Mouse (Mus musculus): ENCODE results near the gene Slc12a9.

The Slc12a9 gene

DNA sequence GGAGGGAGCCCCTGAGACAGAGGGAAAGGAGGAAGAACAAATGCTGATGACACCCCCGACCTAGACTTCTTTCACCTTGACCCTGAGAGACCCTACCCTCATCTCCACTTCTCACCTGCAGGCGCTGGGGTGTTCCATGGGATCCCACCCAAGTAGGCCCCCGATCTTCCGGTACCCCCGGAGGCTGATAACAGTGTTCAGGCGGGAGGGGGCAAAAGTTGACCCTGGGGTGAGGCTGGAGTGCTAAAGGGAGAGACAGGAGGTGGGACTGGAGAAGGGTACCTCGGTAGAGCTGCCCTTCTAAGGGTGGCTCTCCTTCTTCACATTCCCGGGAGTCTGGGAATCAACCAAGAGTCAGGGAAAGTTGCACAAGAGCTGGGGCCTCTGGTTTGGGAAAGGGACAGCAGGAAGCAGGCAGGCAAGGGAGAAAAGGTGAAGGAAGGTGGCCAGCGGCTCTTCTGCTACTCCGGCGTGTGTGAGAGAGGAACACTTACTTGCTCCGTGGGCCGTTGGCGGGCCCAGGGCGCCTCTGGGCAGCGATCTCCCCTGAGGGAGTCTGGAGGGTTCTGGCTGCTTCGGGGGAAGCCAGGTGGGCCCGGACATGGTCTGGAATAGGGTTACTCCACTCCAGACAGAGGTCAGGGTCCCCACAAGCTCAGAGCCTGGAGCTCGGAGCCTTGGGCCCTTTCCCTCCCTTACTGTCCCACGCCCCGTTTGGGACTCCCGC is 19.8 kb downstream of the Slc12a9 start:
- DNase-seq (ENCODE audit: low spot score in 2 of 2), result no peak

DNA sequence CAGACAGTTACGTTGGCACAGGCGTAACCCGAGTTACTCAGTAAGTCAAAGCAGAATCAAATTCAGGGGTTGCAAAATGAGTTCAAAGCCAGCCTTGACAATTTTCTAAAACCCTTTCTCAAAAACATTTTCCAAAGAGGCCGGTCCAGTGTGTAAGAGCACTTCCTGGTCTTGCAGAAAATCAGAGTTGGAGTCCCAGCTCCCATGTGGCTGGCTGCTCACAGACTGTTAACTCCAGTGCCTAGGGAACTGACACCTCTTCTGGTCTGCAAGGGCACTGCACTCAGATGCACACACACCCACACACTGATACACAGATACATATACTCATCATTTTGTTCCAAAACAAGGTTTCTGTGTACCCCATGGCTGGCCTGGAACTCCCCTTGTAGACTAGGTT is 25.0 kb downstream of the Slc12a9 start:
- no peak for DNase-seq (ENCODE audit: low spot score in 2 of 2)

DNA sequence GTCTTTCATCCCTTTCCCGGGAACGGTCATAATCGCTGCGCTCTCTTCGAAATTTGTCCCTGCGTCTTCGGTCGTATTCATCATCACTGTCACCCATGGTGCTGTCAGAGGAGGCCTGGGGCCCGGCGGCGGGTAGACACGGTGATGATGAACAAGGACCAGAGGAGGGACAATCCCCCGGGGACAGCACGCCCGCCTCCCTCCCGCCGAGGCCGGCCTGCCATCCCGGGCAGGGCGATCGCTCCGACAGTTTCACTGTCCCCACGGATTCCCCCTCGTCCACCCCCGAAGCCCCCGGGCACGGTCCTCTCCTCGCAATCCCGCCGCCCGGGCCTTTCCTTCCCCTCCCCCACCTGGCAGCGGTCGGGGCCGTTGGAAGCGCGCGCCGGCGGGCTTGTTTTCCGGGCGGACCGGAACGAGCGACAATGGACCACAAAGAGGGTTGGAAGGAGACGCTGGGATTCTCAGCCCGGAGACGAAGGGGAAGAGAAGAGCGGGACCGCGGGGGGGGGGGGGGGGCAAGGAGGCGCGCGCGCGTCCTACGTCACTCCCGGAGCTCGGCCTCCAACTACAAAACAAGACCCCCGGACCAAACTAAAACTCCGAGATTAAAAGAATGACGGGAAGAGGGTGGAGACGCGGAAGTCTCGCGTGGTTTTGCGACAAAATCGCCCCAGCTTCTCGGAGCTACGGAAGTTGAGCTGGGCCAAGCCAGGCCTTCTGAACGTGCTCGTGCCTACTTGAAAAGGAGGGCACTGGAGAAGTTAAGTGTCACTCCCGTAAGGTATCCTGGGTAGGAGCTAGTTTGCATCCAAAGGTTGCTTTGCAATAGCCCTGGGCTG is 26.1 kb downstream of the Slc12a9 start, which contains the start of gene Srrt:
Gene Srrt (minus strand): TSS at position 604 of the 842 bp plus-strand sequence.
- DNase-seq (ENCODE audit: low spot score in 2 of 2), result peak; percentile 89 to 91

DNA sequence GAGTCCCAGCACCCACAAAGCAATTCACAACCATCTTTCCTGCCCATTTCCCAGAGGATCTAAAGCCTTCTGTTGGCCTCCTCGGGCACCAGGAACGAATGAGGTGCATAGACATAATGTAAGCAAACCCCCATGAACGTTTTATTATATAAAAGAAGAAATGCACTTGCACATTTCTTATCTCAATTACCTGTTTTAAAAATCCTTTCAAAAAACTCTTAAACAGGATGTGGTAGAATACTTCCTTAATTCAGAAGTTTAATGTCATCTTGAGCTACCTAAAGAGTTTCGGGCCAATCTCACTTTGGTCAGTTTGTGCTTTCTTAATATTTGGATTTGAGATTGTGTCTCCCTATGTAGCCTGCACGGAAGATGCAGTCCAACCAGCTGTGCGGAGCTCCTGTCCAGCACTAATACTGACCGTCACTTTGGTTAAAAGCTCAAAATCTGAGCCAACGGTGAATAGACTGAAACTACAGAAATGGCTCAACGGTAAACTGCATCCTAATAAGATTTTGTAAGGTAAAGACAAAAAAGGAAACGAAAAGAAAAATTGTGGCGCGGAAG is 26.9 kb downstream of the Slc12a9 start:
- no peak for DNase-seq (ENCODE audit: low spot score in 2 of 2)

DNA sequence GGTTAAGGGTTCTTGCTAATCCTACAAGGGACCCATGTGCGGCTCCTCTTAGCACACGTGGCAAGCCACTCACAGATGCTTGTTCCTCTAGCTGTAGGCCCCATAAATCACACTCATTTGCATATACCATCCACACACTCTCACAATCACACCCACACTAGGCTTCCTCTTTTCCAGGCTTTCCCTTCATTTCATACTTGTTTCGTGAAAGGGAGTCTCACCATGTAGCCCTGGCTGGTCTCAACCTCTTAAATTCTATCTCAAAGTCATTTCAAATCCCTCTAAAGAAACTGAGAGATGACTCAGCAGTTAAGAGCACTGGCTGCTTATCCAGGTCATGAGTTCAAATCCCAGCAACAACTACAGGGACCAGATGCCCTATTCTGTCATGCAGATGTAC is 27.6 kb downstream of the Slc12a9 start:
- DNase-seq (ENCODE audit: low spot score in 2 of 2), result no peak

DNA sequence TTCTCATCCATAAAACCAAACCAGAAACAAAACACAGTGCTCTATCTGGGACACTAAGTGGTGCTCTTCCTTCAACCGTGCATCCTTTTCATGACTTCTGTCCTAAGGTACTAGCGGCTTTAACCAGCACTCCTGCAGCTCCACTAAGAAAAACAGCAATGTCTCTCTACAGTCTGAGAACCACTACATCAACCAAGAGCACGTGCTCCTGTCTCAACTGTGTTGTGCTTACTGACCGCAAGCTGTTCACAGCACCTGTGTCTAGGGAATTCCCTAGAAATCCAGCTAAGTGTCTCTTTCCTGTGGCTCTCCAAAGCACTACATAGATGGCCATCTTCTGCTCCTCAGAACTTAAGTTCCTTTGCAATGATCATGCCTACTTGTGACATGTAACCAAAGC is 28.6 kb downstream of the Slc12a9 start:
- DNase-seq (ENCODE audit: low spot score in 2 of 2), result no peak

DNA sequence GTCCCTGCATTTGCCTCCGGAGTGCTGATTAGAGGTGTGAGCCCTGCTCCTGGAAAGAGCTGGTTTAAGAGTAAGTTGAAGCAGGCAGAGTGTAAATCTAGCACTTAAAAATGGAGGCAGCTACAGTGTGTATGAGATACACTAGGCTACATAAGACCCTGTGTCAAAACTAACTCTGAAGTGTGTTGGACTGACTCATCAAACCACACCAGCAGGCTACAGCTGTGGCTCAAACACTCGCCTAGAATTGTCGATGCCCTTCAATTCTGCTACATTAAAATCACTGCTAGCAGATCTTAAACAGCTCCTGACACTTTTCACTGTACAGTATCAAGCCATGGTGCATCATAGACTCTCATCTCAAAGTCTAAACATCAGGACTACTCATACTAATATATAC is 29.2 kb downstream of the Slc12a9 start:
- DNase-seq (ENCODE audit: low spot score in 2 of 2), result no peak

DNA sequence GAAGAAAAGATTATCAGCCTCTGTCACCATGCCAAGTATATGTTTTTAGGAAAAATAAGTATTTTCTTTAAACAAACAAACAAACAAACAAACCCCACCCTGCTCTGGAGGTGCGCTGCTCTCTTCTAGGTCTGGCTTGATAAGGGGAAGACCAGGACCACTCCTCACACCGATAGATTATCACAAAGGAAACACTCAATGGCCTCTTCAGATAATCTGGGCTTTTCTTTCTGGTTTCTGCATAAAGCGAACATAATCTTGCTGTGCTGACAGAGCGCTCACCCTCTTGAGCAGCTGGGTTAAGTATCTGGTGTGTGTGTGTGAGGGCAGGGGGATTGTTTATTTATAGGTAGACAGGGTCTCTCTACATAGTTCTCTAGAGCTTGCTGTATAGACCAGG is 29.8 kb downstream of the Slc12a9 start:
- DNase-seq (ENCODE audit: low spot score in 2 of 2), result no peak

DNA sequence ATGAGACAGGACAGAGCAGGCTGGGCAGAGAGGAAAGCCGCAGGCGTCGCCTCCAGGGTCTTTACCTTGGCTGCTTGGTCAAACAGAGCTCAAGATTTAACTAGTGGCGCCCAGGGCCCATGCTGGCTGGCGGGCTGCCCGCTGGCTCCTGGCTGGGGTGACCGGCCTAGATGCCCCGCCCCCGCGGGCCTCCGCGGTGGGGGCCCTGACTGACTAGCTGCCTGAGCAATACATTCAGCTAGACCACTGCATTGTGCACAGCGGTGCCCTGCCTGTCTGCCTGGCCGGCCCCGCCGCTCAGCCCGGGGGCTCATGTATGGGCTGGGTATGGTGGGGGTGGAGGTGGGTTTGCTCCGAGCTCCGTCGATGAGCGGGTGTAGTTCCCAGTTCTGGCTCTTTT is 32.1 kb downstream of the Slc12a9 start:
- DNase-seq (ENCODE audit: low spot score in 2 of 2), result no peak

DNA sequence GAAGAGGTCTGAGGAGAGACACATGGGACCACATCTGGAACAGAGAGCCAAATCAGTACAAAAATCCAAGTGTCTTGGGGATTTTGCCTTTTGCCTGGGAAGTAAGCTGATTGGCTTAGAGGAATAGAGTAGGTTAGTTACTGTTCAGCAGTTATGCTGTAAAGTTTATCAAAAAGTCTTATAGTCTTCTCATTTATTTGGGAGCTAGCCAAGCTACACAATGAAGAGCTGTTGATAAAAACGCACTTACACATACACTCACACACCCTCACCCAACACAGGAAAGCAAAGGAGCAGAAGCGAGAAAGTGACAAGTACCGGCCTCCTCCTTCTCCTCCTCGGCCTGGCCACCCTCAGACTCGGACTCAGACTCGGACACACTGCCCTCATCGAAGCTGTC is 34.2 kb downstream of the Slc12a9 start:
- DNase-seq (ENCODE audit: low spot score in 2 of 2), result no peak

DNA sequence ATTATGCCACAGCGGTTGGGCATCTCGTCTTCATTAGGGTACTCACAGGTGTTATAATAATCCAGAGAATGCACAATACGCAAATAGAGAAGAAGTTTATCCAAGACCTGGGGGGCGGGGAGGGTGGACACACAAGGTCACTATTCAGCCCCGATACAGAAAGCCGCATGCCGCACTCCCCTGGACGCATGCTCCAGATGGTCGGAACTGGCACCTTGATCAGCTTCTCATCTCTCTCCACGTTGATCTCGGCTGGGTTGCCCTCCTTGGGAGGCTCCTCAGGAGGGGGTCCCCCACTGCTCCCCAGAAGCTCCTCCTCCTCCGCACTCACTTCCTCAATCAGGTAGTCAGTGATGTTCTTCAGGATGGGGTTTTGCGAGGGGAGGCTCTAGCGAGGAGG is 36.3 kb downstream of the Slc12a9 start:
- no peak for DNase-seq (ENCODE audit: low spot score in 2 of 2)

DNA sequence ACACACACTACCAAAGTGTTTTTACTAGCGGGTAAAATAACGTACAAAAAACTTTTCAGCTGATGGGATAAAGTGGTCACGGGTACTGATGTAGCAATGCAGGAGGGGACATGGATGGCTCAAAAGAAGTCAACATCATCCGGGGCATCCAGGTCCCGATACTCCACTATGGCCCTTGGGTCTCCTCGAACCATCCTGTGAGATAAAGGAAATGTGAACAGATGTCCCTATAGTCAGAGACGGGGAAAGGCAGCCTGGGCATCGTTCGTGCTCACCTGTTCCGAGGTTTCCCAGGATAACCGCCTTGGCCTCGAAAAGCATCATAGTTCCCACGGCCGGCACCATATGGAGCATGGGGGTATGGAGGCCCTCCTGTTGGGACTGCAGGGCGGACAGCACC is 37.7 kb downstream of the Slc12a9 start:
- DNase-seq (ENCODE audit: low spot score in 2 of 2), result no peak

DNA sequence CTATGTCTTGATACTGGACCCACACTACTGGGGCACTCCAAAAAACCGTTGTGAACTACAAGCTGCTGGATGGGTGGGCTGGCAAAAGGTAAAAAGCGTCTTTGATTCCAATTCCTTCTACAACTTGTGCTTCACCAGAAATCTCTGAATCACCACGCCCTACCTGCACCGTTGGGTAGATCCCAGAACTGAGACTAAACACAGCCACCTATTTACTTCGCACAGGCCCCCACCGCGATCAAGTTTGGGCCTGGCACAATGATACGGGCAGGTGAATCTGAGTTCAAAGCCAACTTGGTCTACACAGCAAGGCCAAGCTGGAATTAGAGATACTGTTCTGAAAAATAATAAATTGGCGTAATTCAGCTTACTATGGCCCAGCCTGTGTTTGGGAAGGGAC is 38.1 kb downstream of the Slc12a9 start:
- no peak for DNase-seq (ENCODE audit: low spot score in 2 of 2)

DNA sequence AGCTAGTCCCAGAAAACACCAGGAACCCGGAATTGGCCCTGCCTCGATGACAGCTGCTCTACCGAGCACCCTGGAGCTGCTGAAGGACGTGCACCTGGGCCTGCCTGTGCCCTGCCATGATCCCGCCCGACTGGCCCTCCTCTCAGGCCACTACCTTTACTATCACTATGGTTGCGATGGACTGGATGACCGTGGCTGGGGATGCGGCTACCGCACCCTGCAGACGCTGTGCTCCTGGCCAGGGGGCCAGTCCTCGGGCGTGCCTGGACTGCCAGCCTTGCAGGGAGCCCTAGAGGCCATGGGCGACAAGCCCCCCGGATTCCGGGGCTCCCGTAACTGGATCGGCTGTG is 38.7 kb downstream of the Slc12a9 start:
- peak in 1 of 2 experiments; percentile 59 for DNase-seq (ENCODE audit: low spot score in 2 of 2)

DNA sequence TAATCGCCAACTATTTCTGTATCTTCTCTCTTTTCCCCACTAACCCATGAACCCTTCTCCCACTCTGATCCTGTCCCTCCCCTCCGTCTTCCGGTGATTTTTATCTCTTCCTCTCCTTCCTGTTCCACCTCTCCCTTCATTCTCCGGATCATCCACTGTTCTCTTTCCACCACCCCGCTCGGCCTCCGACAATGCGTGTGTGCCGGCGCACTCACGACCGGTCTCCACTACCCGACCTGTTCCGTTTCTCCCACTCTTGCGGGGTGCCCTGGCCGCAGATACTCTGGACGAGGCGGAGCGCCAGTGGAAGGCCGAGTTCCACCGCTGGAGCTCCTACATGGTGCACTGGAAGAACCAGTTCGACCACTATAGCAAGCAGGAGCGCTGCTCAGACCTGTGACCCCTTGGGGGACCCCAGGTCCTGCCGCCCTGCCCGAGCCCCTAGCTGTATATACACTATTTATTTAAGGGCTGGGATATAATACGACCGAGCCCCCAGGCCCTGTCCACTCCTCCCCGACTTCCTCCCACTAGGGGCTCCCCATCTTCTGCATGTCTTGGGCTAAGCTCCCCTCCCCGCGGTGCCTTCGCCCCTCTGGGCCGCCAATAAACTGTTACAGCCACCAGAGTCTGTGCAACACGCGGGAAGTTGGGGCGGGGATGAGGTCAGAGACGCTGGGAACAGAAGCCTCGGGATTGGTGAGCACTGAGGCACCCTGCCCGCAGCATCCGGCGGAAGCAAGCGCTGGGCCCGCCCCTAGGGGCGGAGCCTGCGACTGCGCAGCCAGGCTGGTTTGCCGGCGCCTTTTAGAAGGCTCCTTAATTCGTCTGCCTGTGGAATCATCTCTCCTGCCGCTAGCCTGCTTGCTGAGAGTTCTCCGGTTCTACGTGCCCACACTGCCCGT is 39.3 kb downstream of the Slc12a9 start, which contains the start of gene Ufsp1:
Gene Ufsp1 (plus strand): TSS at position 791 of the 905 bp plus-strand sequence.
- peak; percentile 94 to 96 for DNase-seq (ENCODE audit: low spot score in 2 of 2)

DNA sequence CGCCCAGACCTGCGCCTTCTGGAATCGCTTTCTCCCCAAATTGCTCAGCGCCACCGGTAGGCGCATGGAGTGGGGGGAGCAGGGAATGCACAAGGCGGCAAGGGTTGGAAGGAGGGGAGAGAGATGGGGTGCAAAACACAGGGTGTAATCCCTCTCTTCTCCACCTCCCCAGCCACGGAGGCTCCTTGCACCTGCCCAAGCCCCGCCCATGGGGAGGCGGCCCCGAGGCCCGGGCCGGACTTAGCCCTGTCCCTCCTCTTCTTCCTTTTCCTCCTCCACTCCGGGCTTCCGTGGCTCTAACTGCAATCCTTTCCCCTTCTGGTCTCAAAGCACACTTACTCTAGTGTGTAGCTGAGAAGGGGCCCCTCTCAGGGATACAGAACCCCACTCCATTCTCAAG is 40.1 kb downstream of the Slc12a9 start:
- peak; percentile 64 to 68 for DNase-seq (ENCODE audit: low spot score in 2 of 2)

DNA sequence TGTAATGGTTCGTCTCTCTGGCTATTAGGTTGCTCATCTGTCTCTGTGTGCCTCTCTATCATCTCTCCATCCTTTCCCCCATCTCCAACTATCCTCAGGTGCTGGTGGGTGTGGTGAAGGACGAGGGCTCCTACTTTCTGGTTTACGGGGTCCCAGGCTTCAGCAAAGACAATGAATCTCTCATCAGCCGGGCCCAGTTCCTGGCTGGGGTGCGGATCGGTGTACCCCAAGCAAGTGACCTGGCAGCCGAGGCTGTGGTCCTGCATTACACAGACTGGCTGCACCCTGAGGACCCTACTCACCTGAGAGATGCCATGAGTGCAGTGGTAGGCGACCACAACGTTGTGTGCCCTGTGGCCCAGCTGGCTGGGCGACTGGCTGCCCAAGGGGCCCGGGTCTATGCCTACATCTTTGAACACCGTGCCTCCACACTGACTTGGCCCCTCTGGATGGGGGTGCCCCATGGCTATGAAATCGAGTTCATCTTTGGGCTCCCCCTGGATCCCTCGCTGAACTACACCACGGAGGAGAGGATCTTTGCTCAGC is 41.9 kb downstream of the Slc12a9 start:
- DNase-seq (ENCODE audit: low spot score in 2 of 2), result no peak

DNA sequence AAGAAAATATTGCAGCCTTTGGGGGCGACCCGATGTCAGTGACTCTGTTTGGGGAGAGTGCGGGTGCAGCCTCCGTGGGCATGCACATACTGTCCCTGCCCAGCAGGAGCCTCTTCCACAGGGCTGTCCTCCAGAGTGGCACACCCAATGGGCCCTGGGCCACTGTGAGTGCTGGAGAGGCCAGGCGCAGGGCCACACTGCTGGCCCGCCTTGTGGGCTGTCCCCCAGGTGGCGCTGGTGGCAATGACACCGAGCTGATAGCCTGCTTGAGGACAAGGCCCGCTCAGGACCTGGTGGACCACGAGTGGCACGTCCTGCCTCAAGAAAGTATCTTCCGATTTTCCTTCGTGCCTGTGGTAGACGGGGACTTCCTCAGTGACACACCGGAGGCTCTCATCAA is 42.7 kb downstream of the Slc12a9 start:
- DNase-seq (ENCODE audit: low spot score in 2 of 2), result peak; percentile 32 to 55

DNA sequence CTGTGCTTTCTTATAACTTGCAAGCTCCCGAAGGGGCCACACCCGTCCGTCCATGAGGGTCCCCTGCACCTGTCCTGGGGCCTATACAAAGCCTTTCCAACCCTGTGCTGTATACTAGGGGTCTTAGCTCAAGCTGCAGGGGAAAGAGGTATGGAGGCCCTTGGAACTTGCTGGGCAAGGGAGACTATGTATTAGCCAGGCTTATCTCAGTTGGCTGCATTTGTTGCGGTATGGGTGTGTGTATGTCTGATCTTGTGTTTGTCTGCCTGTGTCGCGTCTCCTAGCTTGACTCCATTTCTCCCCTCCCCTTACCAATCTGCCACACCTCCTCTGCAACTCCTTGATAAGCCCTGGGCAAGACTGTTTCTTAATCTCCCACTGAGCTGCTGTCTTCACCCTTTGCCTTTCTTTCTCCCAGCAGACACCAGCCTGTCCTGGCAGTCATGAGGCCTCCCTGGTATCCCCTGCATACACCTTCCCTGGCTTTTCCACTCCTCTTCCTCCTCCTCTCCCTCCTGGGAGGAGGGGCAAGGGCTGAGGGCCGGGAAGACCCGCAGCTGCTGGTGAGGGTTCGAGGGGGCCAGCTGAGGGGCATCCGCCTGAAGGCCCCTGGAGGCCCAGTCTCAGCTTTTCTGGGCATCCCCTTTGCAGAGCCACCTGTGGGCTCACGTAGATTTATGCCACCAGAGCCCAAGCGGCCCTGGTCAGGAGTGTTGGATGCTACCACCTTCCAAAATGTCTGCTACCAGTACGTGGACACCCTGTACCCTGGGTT is 43.6 kb downstream of the Slc12a9 start:
- DNase-seq (ENCODE audit: low spot score in 2 of 2), result no peak

DNA sequence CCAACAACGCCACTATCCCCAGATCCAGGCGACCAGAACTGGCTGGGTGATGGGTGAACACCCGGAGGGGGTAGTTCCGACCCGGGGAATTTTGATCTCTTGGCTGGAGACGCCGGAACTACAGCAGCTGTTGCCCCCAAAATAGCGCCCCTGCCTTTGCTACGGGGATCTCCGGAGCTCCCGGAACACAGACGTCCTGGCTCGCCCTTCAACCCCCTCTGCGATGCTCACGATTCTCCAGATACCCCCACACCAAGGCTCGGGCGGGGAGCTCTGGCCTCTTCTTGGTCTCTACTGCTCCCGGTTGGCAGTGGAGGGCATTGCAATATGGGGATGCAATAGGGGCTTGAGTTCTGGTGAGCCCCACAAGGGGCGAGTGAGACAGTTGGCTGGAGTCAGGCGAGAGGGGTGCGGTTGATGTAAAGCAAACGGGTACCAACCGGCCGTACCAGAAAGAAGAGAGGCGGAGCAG is 44.4 kb downstream of the Slc12a9 start:
- peak; percentile 72 to 77 for DNase-seq (ENCODE audit: low spot score in 2 of 2)
